Mouse (Mus musculus) mouse embryonic stem cell (cell line): ENCODE data around the gene Carm1.

Experiments
- in situ Hi-C, 2 experiments: fragments of 300-500 bp; cut with MboI; formaldehyde crosslinking; loops; 1 replicate in 1 of 2; 3 replicates in 1 of 2; pipeline ENCODE4 v1.14.3; 2019 to 2020; ENCODE audit warnings: low sequenced_read_pairs in 2 of 2, low pct_unique_long_range_greater_than_20kb in 1 of 2, mixed read lengths in 1 of 2; ENCODE audit not compliant: unreplicated experiment in 1 of 2

Carm1 gene

DNA sequence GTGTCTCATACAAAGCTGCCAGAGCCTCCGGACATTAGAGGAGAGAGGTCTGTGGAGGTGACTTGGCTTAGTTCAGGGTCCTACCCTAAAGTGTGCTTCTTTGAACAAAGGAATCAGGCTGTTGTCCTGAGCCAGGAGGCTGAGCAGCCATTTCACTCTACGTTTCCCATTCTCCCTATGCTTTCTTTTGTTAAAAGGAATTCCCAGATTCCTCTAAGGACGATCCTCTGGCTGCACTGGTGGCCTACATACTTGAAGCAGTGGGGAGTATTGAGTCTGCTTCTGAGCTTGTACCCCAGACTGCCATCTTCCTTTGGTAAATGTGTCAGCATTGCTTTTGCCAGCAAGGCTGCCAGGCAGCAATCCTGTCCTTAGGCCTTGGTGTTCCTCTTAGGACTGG, 86.4 kb downstream of the Carm1 start:
- in situ Hi-C loops: no loop called here

DNA sequence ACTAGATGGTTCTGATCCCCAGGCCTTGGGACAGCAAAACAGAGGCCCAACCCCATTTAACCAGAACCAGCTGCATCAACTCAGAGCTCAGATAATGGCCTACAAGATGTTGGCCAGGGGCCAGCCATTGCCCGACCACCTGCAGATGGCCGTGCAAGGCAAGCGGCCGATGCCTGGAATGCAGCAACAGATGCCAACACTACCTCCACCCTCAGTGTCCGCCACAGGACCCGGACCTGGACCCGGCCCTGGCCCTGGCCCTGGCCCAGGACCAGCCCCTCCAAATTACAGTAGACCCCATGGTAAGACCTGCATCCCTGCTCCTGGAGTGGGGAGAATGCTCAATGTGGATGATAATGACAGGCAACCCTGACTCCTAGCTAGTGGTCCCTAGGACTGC, 88.9 kb downstream of the Carm1 start:
- in situ Hi-C loops: loop anchor here in 1 of 2 experiments (5.0 kb wide), 1 partner anchor 47 kb away; no protein-coding TSS in a partner anchor

- in situ Hi-C loops: loop anchor here in 1 of 2 experiments (5.0 kb wide), 1 partner anchor 43 kb away; no protein-coding TSS in a partner anchor
These were observed 92.3 kb downstream of the Carm1 start for GRCm38 (mm10) chr9:21639031-21639430.
